Mouse (Mus musculus) gastrocnemius, adult 18-20 months (tissue): ENCODE measurements around the gene Plscr1. TPM values are rescaled to one million over a fixed set of nuclear protein-coding genes. Genes with fewer than 3 reads are reported as not detected.

Experiments
- DNase-seq: peaks from one replicate; pipeline ENCODE4 v3.0.0; 2021; ENCODE audit warnings: low spot score
- total RNA-seq, 2 experiments: library from RNA; stranded (reverse); gene quantifications; 2 replicates each; pipeline ENCODE4 v1.2.3; 2021

Plscr1 gene
- total RNA-seq, 2 experiments from 2014 or later, result 0.75 to 1.3 TPM

DNA sequence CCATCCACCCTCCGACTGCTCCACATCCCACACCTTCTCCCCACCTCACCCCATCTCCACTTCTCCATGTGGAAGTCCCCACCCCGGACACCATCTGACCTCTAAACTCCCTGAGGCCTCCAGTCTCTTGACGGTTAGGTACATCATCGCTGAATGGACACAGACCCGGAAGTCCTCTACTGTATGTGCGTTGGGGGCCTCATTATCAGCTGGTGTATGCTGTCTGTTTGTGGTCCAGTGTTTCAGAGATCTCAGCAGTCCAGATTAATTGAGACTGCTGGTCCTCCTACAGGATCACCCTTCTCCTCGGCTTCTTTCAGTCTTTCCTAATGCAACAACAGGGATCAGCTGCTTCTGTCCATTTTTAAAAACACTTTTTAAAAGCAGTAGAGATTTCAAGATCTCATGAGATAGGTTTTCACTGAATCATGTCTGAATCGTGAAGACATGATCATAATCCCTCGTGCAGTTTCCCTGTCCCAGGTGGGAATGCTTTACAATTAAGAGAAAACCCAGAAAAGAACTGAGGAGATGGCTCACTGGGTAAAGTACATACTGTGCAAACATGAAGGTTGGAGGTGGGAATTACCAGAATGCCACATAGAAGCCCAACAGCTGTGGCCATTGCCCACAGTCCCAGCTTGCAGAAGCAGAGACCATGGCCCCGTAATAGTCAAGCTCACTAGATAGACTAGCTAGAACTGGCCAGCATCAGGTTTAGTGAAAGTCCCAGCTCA lies 4.2 kb downstream of the Plscr1 start:
- DNase-seq, result no peak

GRCm38 (mm10) chr9:92260481-92261159 lies 11.1 kb downstream of the Plscr1 start:
- no peak for DNase-seq

DNA sequence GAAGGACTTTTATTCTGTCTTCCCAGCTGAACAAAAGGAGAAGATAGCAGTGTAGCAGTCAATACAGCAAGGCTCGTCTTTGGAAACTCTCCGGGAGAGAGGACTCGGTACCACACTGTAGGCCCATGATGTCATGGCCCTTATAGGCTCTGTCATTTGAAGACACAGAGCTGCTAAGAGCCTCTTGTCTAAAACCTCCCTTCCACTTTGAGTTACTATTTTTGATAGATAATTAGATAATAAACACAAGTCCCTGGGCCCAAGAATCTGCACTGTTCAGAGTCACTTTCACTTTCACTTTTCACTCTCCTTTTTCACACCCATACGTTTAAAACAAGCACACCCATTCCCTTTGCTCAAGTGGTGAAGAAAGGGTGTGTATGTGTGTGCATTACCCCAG lies 16.2 kb downstream of the Plscr1 start:
- DNase-seq, result no peak

- DNase-seq, result no peak
These were observed 17.1 kb downstream of the Plscr1 start for GRCm38 (mm10) chr9:92266558-92267171.

GRCm38 (mm10) chr9:92267732-92268131 lies 18.2 kb downstream of the Plscr1 start:
- no peak for DNase-seq

DNA sequence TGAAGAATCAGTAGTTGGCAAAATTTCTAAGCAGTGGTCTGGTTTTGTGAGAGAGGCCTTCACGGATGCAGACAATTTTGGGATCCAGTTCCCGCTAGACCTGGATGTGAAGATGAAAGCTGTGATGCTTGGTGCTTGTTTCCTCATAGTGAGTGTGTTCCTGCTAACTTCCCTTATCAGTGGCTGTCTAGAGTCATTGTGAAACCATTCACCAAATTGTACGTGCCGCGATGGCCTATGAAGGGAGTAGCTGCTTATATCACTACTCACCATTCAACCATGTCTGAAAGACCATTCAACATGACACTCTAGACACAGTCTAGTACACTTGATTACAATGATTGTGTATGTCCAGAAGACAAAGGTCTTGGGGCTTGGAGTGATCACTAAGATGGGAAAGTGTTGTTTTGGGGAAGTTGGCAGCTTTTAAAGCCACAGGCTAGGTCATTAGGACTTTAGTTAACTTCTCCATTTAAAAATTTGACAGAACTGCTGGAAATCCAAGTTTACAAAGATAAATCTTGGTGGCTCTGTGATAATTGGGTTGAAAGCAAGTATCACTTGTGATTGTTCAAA lies 20.4 kb downstream of the Plscr1 start:
- DNase-seq, result no peak

DNA sequence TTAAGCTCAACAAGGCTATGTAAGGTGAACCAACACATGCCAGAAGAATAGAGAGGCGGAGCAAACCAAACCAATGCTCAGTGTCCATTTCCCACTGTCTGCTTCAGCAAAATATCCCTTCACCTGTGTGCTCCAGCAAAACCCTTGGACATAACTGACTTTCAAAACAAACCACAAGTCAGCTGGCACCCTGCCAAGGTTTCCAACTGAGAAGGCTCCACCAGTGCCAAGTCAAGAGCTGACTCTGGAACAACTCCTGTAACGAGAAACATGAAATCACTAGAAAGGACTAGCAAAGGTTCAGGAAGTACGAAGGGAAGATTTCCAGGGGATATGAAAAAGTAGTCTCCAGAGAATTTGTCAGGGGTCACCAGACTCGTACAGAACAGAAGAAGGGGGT lies 21.4 kb downstream of the Plscr1 start:
- DNase-seq, result peak; percentile 72

GRCm38 (mm10) chr9:92272650-92273049 lies 23.1 kb downstream of the Plscr1 start:
- no peak for DNase-seq

DNA sequence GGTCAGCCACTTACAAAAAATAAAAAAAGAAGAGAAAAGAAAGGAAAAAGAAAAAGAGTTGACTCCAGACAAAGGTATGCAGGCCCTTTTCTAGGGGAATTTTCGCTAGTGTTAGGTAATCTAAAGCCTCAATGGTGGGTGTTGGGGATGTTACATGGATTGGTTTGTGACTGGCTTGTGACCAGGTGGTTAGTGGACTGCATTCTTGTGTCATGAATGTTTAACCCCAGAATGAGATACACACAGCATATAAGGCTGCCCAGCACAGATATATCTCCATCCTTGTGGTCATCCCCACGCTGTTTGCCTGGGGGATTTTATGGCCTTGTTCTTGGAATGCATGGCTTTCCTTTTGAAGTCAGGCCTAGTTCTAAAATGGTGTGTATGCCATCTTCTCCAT lies 23.7 kb downstream of the Plscr1 start:
- DNase-seq, result no peak

DNA sequence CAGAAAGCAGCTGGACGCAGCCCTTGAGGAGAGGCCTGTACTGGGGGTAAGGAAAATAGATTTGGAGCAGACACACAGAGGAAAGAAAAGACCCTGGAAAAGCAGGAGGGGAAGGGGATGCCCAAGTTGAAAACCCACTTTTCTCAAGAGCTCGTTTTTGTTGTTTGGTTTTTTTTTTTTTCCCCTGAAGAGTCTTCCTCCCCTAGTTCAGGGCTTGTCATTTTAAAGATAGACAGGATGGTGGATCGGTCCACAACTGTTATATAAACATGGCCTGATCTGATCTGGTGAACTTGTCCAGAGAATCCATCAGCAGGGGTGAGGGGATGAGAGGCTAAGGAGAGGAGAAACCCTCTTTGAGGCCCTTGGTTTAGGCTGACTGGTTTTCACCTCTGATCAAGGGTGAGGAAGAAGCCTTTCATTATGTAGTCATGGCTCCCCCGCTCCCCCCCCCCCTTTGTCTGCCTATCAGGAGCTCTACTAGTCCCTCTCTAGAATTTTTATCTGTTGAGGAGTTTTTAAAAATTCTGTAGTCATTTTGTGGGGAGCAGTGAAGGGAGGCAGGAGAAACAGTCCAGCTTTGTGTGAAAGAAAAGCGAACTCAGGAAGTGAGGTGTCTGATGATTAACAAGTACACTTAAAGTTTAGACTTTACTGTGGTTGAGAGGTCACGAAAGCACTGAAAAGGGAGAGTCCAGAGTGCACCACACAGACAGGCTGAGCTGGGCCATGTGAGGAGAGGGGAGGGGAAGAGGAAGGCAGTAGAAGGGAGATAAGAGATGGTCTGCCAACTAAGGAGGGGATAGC lies 24.6 kb downstream of the Plscr1 start:
- DNase-seq, result no peak

DNA sequence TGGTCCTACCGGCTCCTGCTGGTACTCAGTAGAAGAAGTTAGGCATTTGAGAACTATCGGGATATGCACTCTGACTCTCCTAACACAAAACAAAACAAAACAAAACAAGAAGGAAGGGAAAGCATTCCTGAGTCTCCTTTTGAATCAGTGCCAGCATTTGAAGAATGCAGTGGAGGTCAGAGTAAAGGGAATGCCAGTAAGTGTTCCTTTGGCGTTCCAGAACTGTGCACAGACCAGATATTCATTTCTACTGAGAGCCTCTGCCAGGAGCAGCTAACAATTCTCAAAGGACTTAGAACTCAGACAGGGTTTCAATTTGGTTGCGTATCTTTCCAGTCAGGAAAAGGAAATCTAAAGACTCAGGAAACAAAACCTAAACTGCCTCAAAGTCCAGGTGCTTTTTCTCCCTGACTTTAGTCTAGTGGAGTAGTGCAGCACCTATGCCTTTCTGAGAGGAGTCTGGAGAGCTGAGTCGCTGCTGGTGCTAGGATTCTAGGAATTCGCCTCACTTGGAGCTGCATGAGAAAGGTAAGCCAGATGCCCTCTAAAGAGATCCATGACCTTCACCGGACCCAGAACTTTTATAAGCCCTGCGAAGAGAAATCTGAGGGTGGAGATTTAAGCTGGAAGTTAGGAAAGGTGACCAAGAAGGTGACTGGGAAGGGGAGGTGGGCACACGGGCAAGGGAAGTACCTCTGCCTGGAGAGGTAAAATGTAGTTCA lies 26.1 kb downstream of the Plscr1 start, which contains the start of gene Plscr2:
TSS of gene Plscr2 (plus strand) at position 117 of the 722 bp plus-strand sequence.
- peak; percentile 40 for DNase-seq

GRCm38 (mm10) chr9:92276360-92276759 lies 26.8 kb downstream of the Plscr1 start:
- no peak for DNase-seq

GRCm38 (mm10) chr9:92280048-92280447 lies 30.5 kb downstream of the Plscr1 start:
- DNase-seq, result no peak

- DNase-seq, result no peak
These were observed 33.1 kb downstream of the Plscr1 start for GRCm38 (mm10) chr9:92282563-92283171.

- no peak for DNase-seq
These were observed 40.1 kb downstream of the Plscr1 start for GRCm38 (mm10) chr9:92289675-92290074.

GRCm38 (mm10) chr9:92292169-92292568 lies 42.6 kb downstream of the Plscr1 start:
- DNase-seq, result no peak

GRCm38 (mm10) chr9:92292922-92293321 lies 43.4 kb downstream of the Plscr1 start:
- DNase-seq, result no peak

GRCm38 (mm10) chr9:92293560-92294548 lies 44.3 kb downstream of the Plscr1 start:
- no peak for DNase-seq

GRCm38 (mm10) chr9:92298288-92298687 lies 48.7 kb downstream of the Plscr1 start:
- DNase-seq, result no peak
